36 mouse cellular contexts compared by ENCODE assay signal in the genomic region with DNA sequence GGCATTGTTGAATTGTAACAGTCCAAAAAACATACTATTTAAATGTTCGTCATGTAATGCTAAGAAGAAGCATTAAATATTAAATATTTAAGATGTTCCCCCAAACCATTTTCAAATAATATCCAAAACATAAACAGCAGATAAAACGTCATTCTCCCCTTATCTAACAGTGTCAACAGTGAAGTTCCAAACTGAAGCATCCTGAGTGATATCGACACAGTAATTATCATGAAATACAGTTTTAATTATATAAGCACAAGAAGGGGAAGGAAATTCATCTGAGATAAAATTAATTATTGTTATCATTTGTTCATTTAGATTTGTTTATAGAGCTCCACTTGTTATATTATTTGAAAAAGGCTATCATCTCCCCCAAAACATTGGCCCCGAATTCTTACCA.
"Had no signal": no experiment of that assay in that cellular context is flagged by ENCODE, and none has a peak within 500 bp of the region (broad histone marks: within the 10 kb centered on the region; RNA-seq: fewer than 3 reads in every experiment).

No protein-coding gene starts in this region.

- H3K9ac ChIP-seq: heart, embryonic 12.5 days; heart, embryonic 13.5 days; heart, embryonic 15.5 days; hindbrain, embryonic 12.5 days; hindbrain, embryonic 13.5 days; hindbrain, embryonic 14.5 days; hindbrain, embryonic 15.5 days; intestine, embryonic 15.5 days; kidney, embryonic 15.5 days had no signal

- DNase-seq: heart, postnatal 10 days; heart, postnatal 14 days; heart, postnatal 36 days; heart, postnatal 4 days; kidney, adult 11 months; kidney, adult 18-20 months; kidney, adult 2 months; kidney, adult 8-10 months; kidney, adult 9 months; kidney, postnatal 10 days; kidney, postnatal 14 days; kidney, postnatal 25 days; kidney, postnatal 36 days; kidney, postnatal 4 days; layer of hippocampus, adult 9-11 months; layer of hippocampus, postnatal 36 days had no signal

- ATAC-seq: hindbrain, embryonic 16.5 days; hindbrain, postnatal 0 days; inflammation-experienced regulatory T-cells, adult 6 months; intestine, embryonic 15.5 days; intestine, embryonic 16.5 days; intestine, postnatal 0 days had no signal

- H3K4me2 ChIP-seq: heart, embryonic 11.5 days; heart, embryonic 12.5 days; heart, embryonic 13.5 days; heart, embryonic 15.5 days; hindbrain, embryonic 12.5 days; hindbrain, embryonic 13.5 days; hindbrain, embryonic 14.5 days; hindbrain, embryonic 15.5 days; intestine, embryonic 15.5 days; kidney, embryonic 15.5 days had no signal

- H3K9me3 ChIP-seq: heart, embryonic 10.5 days; heart, embryonic 12.5 days; heart, embryonic 13.5 days; heart, embryonic 15.5 days; hindbrain, embryonic 10.5 days; hindbrain, embryonic 12.5 days; hindbrain, embryonic 13.5 days; hindbrain, embryonic 15.5 days; intestine, embryonic 15.5 days; kidney, embryonic 15.5 days had no signal

- H3K4me3 ChIP-seq: heart, embryonic 10.5 days; heart, embryonic 12.5 days; heart, embryonic 13.5 days; heart, embryonic 15.5 days; hindbrain, embryonic 10.5 days; hindbrain, embryonic 12.5 days; hindbrain, embryonic 13.5 days; hindbrain, embryonic 15.5 days; intestine, embryonic 15.5 days; kidney, embryonic 15.5 days; layer of hippocampus, adult 2 months; left cerebral cortex, adult 2 months had no signal

- H3K27ac ChIP-seq: heart, embryonic 10.5 days; heart, embryonic 13.5 days; heart, embryonic 15.5 days; hindbrain, embryonic 10.5 days; hindbrain, embryonic 12.5 days; hindbrain, embryonic 13.5 days; hindbrain, embryonic 14.5 days; hindbrain, embryonic 15.5 days; hindbrain, postnatal 0 days; intestine, embryonic 15.5 days; kidney, embryonic 15.5 days; kidney, postnatal 0 days; layer of hippocampus, adult 2 months; left cerebral cortex, adult 2 months had no signal

- H3K27me3 ChIP-seq: heart, embryonic 12.5 days; heart, embryonic 13.5 days; heart, embryonic 15.5 days; hindbrain, embryonic 12.5 days; hindbrain, embryonic 13.5 days; hindbrain, embryonic 15.5 days; intestine, embryonic 15.5 days; kidney, embryonic 15.5 days had no signal

- H3K4me1 ChIP-seq: heart, embryonic 10.5 days; heart, embryonic 12.5 days; heart, embryonic 13.5 days; heart, embryonic 15.5 days; hindbrain, embryonic 10.5 days; hindbrain, embryonic 12.5 days; hindbrain, embryonic 13.5 days; hindbrain, embryonic 15.5 days; intestine, embryonic 15.5 days; kidney, embryonic 15.5 days had no signal
